Mouse (Mus musculus) A20 (cell line): ENCODE measurements around the gene Noxo1.
"Not testable (repeated sequence)": the region's sequence is repeated elsewhere in the genome, so short reads cannot be mapped to it uniquely, and the experiment has no call there.

Source experiments
- DNase-seq: peaks from one replicate; pipeline ENCODE4 v3.0.0-alpha.2; 2011; ENCODE audit warnings: low read depth, low spot score

Gene Noxo1

GRCm38 (mm10) chr17:24676877-24677276, 19.2 kb upstream of the Noxo1 start:
- DNase-seq: no peak

GRCm38 (mm10) chr17:24677500-24678080, 18.4 kb upstream of the Noxo1 start:
- no peak for DNase-seq

- peak; percentile 40 for DNase-seq
Measured at GRCm38 (mm10) chr17:24686514-24686913, 9.5 kb upstream of the Noxo1 start.

- peak; percentile 40 for DNase-seq
Measured at GRCm38 (mm10) chr17:24687146-24687595, 8.9 kb upstream of the Noxo1 start.

GRCm38 (mm10) chr17:24687599-24687998, 8.4 kb upstream of the Noxo1 start:
- no peak for DNase-seq

GRCm38 (mm10) chr17:24689251-24690081, 6.6 kb upstream of the Noxo1 start, which contains the start of gene Syngr3:
Syngr3 (minus strand) TSS chr17:24689955.
- peak; percentile 51 for DNase-seq

GRCm38 (mm10) chr17:24692385-24692784, 3.6 kb upstream of the Noxo1 start:
- no peak for DNase-seq

- DNase-seq: no peak
Measured at GRCm38 (mm10) chr17:24695326-24696010, 566 bp upstream of the Noxo1 start.

GRCm38 (mm10) chr17:24697985-24698384, 2.0 kb downstream of the Noxo1 start:
- DNase-seq: no peak

GRCm38 (mm10) chr17:24698715-24699114, 2.7 kb downstream of the Noxo1 start:
- no peak for DNase-seq

- DNase-seq: no peak
Measured at GRCm38 (mm10) chr17:24699473-24699872, 3.4 kb downstream of the Noxo1 start.

- no peak for DNase-seq
Measured at GRCm38 (mm10) chr17:24701251-24701650, 5.2 kb downstream of the Noxo1 start.

GRCm38 (mm10) chr17:24705821-24706220, 9.8 kb downstream of the Noxo1 start:
- DNase-seq: no peak

- DNase-seq: peak; percentile 92
Measured at GRCm38 (mm10) chr17:24706982-24707800, 11.2 kb downstream of the Noxo1 start, which contains the start of gene Tbl3. Tbl3 (minus strand) TSS chr17:24707660.

GRCm38 (mm10) chr17:24707801-24708425, 11.9 kb downstream of the Noxo1 start:
- peak; percentile 33 for DNase-seq

- peak; percentile 58 for DNase-seq
Measured at GRCm38 (mm10) chr17:24708646-24709045, 12.6 kb downstream of the Noxo1 start.

- no peak for DNase-seq
Measured at GRCm38 (mm10) chr17:24715556-24715955, 19.5 kb downstream of the Noxo1 start.

- no peak for DNase-seq
Measured at GRCm38 (mm10) chr17:24716166-24716682, 20.2 kb downstream of the Noxo1 start.

GRCm38 (mm10) chr17:24717943-24718342, 21.9 kb downstream of the Noxo1 start, which contains the start of the genes Rnf151 and Rps2:
Rnf151 (minus strand) TSS chr17:24718063.
Rps2 (plus strand) TSS chr17:24718116.
- no peak for DNase-seq

- DNase-seq: not testable (repeated sequence)
Measured at GRCm38 (mm10) chr17:24718938-24719337, 22.9 kb downstream of the Noxo1 start.
